Mouse (Mus musculus): ENCODE measurements around the gene Abhd2. TPM values are rescaled to one million over a fixed set of nuclear protein-coding genes. Genes with fewer than 3 reads are reported as not detected.
A peak's percentile ranks its signal among the peaks of the same experiment; 100 is the strongest.

Gene Abhd2
- total RNA-seq, 2 experiments from 2014 or later, result 26.3 to 41.5 TPM

DNA sequence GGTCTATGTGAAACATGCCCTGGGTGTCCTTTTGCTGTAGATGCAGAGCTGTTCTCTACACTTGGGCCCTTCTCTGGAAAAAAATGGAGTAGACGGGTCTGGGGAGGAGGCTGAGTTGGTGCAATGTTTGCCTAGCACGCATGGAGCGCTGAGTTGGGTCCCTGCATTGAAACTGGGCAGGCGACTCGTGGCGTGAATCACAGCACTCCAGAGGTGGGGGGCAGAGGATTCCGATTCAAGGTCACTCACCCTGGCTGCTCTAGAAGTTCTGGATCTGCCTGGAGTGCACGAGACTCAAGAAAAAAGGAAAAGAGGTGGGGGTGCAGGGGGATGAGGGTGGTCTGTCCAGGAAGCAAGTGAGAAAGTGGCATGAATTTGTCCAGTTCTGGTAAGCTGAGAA, 14.9 kb downstream of the Abhd2 start:
- ATAC-seq (ENCODE audit: poor library complexity, severe bottlenecking), result no peak

DNA sequence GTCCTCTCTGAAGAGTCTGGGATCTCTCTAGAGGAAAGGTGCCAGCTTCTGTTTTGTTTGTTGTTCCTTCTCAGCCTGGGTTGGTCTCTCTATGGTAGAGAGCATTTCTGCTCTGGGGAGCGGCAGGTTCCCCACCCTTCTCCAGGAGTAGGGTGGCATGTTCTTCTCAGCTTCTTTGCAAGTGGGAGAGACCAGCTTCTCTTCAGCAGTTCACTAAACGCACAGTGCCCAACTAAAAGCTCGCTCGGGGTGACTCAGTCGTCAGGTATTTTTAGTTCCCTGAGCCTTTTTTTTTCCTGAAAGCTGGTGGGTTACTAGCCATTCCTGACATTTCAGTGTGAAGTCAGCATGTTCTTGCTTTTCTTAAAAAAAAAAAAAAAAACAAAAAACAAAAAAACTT, 15.4 kb downstream of the Abhd2 start:
- ATAC-seq (ENCODE audit: poor library complexity, severe bottlenecking), result no peak

DNA sequence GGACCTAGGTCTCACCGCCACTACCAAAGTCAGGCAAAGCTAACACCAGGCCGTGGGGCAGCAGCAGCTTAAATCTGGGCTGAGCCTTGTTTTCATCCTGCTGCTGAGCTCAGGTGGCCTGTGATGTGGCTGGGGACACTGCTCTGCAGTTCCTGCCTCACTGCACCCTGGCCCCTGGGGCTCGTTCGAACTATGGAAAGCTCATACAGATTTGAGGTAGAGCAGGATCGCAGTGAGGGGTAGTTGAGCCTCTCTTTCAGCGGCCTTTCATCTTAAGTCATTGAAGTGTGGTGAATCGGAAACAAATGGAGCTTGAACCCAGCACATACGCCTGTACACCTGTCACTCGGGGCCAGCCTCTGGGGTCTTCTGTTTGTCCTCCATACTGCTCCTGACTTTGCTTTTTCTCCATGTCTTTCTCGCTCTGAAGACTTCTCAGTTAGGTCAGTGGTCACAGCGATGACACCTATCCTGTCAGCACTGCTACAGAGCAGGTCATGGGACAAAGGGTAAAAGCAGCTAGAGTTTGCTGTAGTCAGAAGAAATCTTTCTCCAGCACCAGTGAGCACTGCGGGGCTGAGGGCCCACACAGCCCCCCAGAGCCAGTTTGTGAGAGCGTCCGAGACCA, 20.7 kb downstream of the Abhd2 start:
- ATAC-seq (ENCODE audit: poor library complexity, severe bottlenecking), result no peak

DNA sequence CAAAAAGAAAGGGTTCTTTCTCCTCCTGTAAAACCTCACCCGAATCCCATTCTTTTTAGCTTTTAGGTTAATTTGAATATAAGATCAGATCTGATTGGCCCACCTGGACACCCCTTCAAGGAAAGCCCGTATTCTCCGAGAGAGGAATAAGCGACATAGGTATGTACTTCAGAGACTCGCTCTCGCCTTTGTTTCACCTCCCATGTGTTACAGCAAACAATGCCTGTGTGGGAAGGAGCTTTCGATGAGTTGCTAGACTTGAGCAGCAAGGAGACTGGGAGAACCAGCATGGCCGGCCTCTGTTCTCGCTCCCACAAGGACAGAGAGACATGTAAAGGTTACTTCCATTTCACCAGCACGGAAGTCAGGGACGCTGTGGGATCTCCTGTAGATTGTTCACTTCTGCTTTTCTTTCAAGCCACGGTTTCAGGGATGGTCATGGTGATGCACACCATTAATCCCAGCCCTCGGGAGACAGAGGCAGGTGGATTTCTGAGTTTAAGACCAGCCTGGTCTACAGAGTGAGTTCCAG, 21.5 kb downstream of the Abhd2 start:
- peak; percentile 47; the same call in 1 of the 2 replicates for ATAC-seq (ENCODE audit: poor library complexity, severe bottlenecking)

DNA sequence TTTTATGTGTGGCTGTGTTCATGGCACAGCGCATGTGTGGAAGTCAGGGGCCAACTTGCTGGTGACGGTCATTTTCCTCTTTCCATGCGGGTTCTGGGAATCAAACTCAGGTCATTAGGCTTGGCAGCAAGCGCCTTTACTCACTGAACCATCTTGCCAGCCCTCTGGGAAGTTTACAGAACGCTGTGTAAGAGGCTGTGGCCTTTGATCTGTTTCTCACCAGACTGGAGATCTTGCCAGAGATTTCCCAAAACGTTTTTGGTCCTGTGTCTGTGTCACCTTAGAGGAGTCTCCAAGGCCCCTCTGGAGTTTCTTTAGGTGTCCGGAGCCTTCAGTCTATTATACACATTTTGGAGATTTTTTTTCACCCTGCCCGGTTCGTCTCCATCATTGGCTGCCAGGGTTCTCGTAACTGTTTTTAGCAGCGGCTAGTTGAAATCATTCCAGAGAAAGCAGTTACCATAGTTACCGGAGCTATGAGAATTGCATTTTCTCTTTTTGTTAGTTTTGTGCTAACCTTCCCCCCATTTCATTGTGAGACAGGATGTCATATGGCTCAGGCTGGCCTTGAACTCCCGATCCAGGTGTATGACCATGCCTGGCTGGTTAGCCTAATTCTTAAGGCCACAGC, 22.3 kb downstream of the Abhd2 start:
- ATAC-seq (ENCODE audit: poor library complexity, severe bottlenecking), result no peak

DNA sequence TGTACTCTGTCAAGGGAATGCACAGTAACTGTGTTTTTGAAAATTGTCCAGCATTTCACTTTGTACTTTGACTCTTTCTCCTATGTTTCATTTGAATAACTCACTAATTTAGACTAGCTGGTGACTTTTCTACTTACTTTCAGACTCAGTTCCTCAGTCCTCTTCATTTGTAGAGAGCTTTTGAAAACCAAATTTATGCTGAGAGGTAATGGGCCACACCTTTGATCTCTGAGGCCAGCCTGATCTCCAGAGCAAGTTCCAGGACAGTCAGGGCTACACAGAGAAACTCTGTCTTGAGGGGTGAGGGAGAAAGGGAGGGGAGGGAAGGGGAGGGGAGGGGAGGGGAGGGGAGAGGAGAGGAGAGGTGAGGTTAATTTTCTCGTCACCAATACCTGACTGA, 25.7 kb downstream of the Abhd2 start:
- no peak for ATAC-seq (ENCODE audit: poor library complexity, severe bottlenecking)

DNA sequence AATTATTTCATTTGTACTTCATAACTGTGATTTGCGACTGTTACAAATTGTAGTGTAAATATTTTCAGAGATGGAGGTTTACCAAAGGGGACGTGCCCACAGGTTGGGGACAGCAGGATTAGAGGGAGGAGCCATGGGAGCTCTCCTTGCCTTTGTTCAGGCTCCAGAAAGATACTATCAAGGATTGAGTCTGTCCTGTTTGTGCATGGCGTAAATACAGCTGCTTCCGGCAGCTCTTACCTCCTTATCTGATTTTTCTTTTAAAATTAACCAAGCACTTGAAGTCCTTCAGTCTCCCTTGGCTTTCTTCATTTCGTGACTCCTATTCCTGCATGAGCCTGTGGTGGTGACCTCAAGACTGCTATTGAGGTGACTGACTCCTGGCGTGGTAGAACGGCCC, 26.5 kb downstream of the Abhd2 start:
- no peak for ATAC-seq (ENCODE audit: poor library complexity, severe bottlenecking)

DNA sequence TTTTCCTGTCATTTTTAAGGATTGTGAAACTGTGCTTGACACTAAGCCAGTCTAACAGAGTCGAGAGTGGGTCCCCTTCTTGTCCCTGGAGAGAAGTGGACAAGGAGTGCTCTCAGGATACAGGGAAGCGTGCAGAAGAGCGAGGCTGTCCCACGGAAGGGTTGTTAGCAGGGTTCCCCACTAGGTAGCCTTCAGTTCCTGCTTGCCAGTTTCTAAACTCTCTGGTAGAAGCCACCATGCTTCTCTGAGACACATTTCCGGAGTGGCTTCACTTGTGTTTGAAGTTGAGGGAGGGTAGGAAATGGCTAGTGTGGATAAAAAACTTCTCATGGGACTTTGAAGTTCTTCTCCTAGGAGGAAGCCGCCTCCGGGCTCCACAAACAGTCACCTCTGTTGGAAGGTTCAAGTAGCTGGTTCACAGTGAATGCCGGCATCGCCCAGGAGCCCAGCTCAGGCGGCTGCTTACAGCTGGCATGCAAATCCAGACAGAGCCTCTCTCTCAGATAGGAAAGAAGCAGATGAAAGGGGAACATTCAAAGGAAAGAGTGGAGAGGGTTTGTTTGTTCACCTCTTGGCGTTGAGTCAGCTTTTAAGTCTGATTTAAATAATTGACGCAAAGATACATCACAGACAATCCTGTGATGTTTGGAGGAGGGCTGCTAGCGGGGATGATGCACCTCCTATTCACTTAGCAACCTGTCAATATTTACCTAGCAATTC, 27.6 kb downstream of the Abhd2 start:
- ATAC-seq (ENCODE audit: poor library complexity, severe bottlenecking), result peak; percentile 40

DNA sequence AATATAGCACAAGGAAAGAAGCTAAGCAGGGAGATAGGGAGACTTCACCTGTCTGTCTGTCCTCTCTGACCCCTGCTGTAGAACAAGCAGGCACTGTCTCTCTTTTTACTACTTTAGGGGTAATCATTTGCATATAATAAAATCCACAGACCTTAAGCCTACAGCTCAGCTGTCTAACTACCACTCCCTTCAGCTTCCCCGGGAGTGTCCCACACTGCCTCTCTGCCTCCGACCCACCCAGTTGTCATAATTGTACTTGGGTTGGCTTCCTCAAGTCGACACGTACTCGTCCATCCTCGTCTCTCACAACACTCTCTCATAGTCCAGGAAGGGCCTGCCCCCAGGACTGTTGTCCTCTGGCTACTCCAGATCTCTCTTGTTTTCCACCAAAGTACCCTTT, 29.1 kb downstream of the Abhd2 start:
- no peak for ATAC-seq (ENCODE audit: poor library complexity, severe bottlenecking)

DNA sequence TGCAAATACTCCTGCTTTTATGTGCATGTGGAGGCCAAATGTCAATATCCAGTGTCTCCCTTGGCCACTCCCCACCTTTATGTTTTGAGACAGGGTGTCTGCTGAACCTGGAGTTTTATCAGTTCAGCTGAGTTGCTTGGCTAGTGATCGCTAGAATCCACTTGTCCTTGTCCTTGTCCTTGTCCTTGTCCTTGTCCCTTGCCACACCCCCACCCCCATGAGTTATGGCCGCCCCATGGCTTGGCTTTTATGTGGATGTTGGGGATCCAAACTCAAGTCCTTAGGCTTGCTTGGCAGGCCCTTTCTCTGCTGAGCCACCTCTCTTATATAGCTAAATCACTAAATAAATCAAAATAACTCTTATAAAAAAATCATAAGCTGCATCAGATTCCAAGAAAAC, 29.6 kb downstream of the Abhd2 start:
- no peak for ATAC-seq (ENCODE audit: poor library complexity, severe bottlenecking)

DNA sequence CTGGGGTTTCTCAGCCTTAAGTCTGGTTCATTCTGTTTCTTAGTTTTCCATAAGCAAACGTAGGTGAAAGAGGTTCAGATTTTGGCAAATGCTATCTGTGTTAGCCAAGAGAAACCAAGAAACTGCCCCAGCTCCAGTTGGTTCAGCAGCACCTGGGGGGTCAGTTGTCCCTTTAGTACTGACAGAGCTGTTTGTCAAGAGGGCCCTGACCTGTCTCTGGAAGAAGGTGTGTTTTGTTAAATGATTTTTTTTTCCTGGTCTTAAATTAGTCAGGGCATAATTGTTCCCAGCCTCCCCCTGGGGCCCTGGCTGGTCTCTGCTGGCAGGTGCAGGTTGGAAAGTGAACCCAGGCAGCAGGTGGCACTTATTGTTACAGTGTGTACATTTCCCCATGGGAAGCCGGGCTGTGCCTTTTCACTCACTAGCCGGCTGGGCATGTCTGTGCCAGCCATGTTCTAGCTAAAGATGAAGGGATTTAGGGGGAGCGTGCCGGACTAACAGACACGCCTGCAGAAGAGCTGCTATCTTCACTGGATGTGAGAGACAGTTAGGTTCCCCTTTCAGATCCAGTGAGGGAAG, 30.3 kb downstream of the Abhd2 start:
- no peak for ATAC-seq (ENCODE audit: poor library complexity, severe bottlenecking)

DNA sequence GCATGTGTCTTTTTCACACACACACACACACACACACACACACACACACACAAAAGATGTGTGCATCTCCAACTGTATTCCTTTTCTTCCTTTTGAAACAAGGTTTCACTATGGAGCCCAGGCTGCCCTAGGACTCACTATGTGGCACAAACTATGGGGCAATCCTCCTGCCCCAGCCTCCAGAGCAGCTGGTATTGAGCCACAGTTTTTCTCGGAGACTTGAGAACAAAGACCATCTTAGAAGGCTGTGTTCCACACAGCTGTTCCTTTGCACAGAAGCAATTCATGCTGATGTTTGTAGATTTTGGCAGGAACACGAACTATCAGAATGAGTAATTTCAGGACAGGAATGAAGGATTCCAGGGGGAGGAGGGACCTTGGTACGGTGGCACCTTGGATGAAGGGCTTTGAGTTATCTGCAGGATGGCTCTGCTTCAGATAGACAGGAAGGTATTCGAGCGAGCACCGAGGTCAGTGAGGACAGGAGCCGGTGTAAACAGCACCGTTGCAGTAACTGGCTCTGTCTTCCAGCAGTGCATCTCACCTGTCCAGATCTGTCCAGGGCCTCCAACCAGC, 35.5 kb downstream of the Abhd2 start:
- ATAC-seq (ENCODE audit: poor library complexity, severe bottlenecking), result 0 out of 2 replicates have a peak, but pooled peaks have one; percentile 41

DNA sequence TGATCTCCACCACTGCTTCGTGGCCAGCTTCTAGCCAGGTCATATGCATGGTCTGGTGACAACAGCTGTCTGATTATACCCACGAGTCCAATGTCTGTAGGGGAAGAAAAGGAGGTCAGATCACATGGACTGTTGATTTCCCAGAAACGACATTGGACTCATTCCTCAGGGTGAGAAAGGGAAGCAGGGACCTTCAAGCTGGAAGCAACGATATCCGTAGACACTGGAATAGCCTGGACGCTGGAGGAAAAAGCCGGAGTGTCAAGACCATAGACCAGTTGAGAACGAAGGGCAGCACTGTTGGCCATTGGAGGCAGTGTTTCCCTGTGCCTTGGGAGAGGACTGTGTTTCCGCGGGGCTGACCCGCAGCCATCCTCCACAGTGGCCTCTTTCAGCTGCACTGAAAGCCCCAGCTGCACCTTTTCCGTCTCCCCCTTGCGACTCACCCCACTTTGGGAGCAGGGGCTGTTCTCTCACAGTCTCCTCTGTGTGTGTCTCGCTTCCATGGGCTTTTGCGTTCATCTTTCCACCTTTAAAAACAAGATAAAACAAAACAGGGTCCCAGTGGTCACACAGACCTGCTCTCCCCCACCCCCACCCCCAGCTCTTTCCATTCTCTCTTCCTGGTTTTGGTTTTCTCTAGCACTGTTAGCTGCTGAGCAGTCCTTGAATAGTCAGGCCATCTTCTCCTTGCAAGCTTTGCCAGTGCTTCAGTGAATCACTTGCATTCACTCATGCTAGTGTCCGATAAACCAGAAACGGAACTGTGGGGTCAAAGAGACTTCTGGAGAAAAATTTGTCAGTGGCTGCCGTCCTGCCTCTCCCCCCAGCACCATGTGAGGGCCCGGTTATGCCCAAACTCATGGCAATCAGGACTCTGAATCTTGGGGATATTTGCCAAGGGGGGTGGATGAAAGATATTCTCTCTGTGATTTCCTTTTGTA, 36.5 kb downstream of the Abhd2 start:
- no peak for ATAC-seq (ENCODE audit: poor library complexity, severe bottlenecking)

DNA sequence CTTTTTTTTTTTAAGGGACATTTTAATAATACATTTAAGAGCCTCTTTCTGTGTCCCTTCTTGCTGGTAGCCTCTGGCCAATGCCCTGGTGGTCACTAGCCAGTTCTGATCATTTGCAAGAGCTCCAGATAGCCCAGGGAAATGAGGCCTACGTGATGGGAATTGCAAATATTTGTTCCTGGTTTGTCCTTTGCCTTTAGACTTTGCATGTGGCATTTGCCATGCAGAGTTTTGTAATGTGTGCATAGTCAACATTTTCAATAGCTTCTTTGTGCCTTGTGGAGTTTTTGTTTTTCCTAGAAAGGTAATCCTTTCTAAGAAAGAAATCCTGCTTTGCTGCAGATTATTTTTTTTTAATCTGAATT, 37.2 kb downstream of the Abhd2 start:
- ATAC-seq (ENCODE audit: poor library complexity, severe bottlenecking), result no peak

DNA sequence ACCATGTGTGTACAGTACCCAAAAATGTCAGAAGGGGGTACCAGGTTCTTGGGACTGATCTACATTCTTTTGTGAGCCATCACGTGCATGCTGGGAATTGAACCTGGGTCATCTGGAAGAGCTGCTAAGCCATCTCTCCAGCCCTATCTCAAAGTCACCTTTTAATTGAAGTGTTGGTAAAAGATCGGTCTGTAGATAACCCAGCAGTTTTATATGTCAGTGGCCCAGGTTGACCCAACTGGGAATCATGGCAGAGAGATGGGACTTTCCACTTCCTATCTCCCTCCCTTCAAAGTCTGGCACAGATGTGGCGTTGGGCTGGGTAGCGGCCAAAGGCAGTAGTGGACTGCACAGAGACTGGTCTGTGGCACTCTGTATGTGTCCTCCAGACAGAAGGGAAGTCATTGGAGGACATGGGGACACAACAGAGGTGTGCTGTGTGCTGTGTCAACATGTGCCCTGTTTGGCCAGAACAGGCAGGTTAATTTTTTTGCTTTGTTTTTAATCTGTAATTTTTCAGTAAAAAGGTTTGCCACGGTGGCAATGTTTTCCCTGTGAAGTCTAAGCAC, 38.5 kb downstream of the Abhd2 start:
- no peak for ATAC-seq (ENCODE audit: poor library complexity, severe bottlenecking)

DNA sequence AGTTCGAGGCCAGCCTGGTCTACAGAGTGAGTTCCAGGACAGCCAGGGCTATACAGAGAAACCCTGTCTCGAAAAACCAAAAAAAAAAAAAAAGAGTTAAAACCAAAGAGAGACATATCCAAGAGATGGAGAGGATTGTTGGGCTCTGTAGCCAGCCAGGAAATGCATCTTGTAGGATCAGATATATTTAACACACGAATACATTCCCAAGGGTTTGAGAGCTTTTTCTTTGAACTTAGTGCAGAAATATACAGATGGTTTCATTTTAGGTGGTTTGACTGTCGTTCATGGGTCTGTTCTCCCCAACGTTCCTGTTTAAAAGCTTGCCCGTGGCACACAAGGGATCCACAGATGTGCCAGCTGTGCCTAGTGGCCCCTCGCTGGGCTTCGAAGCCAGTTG, 39.2 kb downstream of the Abhd2 start:
- no peak for ATAC-seq (ENCODE audit: poor library complexity, severe bottlenecking)

DNA sequence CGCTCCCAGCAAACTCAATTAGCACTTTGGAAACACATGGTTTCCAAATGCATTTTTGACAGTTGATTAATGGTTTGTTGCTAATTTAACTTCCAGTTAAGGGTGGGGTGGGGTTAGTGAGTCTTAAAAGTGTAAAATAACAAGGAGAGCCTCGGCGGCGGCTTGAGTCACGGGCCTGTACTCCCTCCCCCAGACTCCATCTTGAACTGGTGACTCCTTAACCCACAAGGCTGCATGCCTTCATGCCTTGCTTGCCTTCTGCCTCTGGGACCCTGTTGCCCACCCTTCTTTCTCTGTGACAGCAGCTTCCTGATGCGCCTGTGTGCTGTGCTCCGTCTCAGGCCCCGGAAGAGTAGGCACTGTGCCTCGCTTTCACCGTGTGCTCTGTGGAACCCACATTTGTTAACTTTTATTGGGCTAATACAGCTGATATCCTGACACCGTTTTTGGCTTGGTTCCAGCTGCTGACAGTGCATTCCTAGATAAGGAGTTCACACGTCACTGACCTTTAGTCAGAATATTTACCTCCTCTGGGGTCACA, 40.6 kb downstream of the Abhd2 start:
- peak; percentile 9; the same call in 1 of the 2 replicates for ATAC-seq (ENCODE audit: poor library complexity, severe bottlenecking)

DNA sequence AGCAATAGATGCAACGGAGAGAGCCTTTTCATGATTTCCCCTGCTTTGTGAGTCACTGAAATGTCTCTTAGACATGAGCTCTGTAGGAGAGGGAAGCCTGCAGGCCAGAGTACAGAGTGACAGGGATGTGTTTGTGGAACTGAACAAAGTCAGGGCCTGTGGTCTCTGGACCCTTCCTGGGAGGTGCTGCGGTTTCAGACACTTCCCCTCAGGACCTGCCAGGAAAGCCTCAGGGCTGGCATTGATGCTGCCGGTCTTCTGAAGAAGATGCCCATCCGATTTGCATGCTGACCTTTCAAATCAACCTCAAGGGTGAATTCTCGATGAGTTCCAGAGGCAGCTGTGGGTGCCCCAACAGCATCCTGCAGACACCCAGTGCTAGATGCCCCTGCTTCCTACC, 41.5 kb downstream of the Abhd2 start:
- peak; percentile 86 for ATAC-seq (ENCODE audit: poor library complexity, severe bottlenecking)

DNA sequence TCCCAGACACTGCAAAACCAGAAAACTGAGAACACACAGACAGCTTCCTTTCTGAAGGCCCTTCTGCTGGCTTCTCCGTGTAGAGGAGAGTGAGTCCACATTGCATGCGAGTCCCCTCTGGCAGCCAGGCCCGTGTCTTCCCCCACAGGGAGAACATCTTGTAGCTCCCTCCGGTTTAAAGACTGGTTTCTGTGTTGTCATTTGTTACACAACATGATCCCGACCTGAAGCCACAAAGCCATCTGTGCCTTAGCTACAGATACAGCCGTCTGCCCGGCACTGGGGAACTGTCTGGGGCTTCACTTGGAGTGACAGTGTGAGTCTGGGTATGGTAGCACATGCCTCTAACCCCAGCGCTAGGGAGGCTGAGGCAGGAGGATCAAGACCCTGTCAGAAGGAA, 42.1 kb downstream of the Abhd2 start:
- ATAC-seq (ENCODE audit: poor library complexity, severe bottlenecking), result peak; percentile 50
